Mouse (Mus musculus) embryo, embryonic 9.5 days (tissue): ENCODE data around the gene Cyp4f40.
"Not testable (repeated sequence)": the region's sequence is repeated elsewhere in the genome, so short reads cannot be mapped to it uniquely, and the experiment has no call there.

Experiments
- DNase-seq: peaks from one replicate; pipeline ENCODE4 v3.0.0-alpha.2; 2017; ENCODE audit errors: extremely low spot score

Cyp4f40 gene

DNA sequence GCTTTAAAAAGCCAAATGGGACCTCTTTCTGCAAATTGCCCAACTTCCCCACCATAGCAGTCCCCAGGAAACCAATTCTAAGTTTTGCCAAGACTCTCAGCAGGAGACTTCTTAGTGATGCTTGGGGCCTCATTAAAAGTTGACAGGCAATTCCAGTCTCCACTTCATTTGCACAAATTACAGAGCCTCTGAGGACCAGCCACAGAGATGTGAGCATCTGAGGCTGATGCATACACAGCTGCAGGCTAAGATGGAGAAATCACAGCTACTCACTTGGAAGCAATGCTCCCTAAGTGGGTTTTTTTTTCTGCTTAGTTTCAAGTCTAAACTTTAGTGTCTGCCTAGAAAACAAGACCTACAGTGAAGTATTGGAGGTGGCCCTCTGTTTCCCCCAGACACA, 51.8 kb downstream of the Cyp4f40 start:
- DNase-seq = not testable (repeated sequence)

DNA sequence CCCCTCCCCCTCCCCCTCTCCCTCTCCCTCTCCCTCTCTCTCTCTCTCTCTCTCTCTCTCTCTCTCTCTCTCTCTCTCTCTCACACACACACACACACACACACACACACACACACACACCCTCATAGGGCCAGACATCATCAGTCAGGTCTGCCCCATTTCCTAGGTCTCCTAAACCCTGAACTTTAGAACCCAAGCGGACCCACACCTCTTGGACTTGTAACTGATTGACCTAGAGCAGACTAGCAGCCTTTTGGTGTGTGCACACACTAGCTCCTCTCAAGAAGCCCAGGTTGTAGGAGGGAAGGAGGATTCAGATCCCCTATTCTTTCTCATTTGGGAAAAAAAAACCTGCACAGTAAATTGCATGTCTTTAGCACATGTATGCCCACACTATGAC, 63.5 kb downstream of the Cyp4f40 start:
- DNase-seq = not testable (repeated sequence)

DNA sequence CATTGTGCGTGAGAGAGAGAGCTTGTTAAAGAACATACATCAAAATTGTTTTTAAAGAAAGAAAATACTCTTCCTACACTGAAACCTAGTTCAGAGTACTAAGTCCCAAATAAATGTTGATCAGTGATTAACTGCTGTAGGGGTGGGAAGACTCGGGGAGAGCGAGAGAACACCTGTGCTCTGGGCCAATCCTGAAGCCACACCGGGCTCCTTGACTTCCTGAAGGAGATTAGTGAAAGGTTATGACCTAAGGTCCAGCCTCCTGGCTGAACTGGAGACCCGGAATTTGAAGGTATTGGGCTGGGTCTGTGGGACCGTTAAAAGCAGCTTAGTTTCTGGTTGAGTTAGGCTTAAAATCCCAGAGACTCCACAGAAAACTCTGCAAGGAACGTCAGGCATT, 64.1 kb downstream of the Cyp4f40 start:
- no peak for DNase-seq

DNA sequence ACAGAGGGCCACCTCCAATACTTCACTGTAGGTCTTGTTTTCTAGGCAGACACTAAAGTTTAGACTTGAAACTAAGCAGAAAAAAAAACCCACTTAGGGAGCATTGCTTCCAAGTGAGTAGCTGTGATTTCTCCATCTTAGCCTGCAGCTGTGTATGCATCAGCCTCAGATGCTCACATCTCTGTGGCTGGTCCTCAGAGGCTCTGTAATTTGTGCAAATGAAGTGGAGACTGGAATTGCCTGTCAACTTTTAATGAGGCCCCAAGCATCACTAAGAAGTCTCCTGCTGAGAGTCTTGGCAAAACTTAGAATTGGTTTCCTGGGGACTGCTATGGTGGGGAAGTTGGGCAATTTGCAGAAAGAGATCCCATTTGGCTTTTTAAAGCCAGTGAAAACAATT, 67.7 kb downstream of the Cyp4f40 start:
- DNase-seq = not testable (repeated sequence)
